Mouse (Mus musculus) liver, postnatal 0 days (tissue): ENCODE measurements around the gene Tmem95.

Source experiments
- CTCF ChIP-seq: sonication (generic); IDR thresholded peaks from 2 replicates; pipeline ENCODE4 v1.5.1; 2016; ENCODE audit warnings: antibody characterized with exemption, low read depth
- EP300 ChIP-seq: IDR thresholded peaks from 2 replicates; pipeline ENCODE4 v1.6.1; 2016; ENCODE audit warnings: antibody characterized with exemption, low read depth, mild to moderate bottlenecking

GRCm38 (mm10) chr11:69914372-69914764 lies 36.5 kb upstream of the Tmem95 start:
- no peak for TF ChIP-seq CTCF
- TF ChIP-seq EP300: no peak
